ENCODE assay signal across 12 mouse cellular contexts in the genomic region with DNA sequence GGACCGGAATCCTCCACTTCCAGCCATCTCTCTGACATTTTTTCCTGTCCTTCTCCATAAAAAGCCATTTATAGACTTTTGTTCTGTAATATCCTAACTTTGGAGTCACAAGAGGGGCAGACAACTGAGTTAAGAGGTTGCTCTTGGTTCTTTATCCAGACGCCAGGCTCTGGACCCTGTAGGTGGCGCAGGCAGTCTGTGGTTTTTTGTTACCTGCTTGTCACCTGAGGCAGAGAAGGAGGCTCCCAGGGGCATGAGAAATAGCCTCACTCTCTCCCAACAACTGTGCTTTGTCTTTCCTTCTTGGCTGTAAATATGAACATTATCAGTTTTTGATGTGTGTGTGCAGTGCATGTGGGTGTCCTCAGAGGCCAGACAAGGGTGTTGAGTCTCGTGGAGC.
DNase-seq lines count a peak whose midpoint lies in the region; ATAC-seq and TF ChIP-seq lines count a peak whose summit lies in the region.
"Had no signal": no experiment of that assay in that cellular context is flagged by ENCODE, and none has a peak within 500 bp of the region (broad histone marks: within the 10 kb centered on the region; RNA-seq: fewer than 3 reads in every experiment).

No protein-coding gene starts in this region.

- H3K4me3 ChIP-seq in lung, embryonic 14.5 days (ENCODE audit: low read depth, low read length) = no peak overlapping the region
- no peak overlapping the region for H3K4me3 ChIP-seq in ES-Bruce4 (ENCODE audit: low read depth, low read length)
- no peak overlapping the region for H3K4me3 ChIP-seq in stomach, postnatal 0 days (ENCODE audit: low read depth, low read length)
- H3K4me3 ChIP-seq: hindbrain, embryonic 15.5 days; stomach, embryonic 15.5 days had no signal

- H3K27ac ChIP-seq in lung, embryonic 14.5 days (ENCODE audit: low read depth) = no peak overlapping the region
- peak overlapping the region; percentile 58 for H3K27ac ChIP-seq in ES-Bruce4 (ENCODE audit: insufficient read depth, low read length)
- no peak overlapping the region for H3K27ac ChIP-seq in stomach, postnatal 0 days (replicated peaks)
- H3K27ac ChIP-seq: hindbrain, embryonic 15.5 days; stomach, embryonic 15.5 days had no signal

- peaks cover 22% of the 10 kb centered on the region for H3K27me3 ChIP-seq in lung, embryonic 14.5 days (ENCODE audit: insufficient read depth, low read length)
- H3K27me3 ChIP-seq in ES-Bruce4 (ENCODE audit: control insufficient read depth, insufficient read depth, low read length, poor library complexity, severe bottlenecking) = no peaks in the 10 kb centered on the region
- H3K27me3 ChIP-seq in stomach, postnatal 0 days (ENCODE audit: control insufficient read depth, insufficient read depth, low read length) = no peaks in the 10 kb centered on the region

- no peaks in the 10 kb centered on the region for H3K4me1 ChIP-seq in lung, embryonic 14.5 days (ENCODE audit: insufficient read depth)
- H3K4me1 ChIP-seq in ES-Bruce4 (ENCODE audit: control insufficient read depth, insufficient read depth, low read length) = peaks cover 12% of the 10 kb centered on the region
- H3K4me1 ChIP-seq in stomach, postnatal 0 days (replicated peaks; ENCODE audit: control insufficient read depth, insufficient read depth) = 0 out of 2 replicates have a peak, but pooled peaks cover 2% of the 10 kb centered on the region

- ATAC-seq in lung, embryonic 14.5 days (ENCODE audit: insufficient read depth) = no peak
- ATAC-seq in erythroblast, adult 5-6 weeks (replicated peaks; ENCODE audit: low FRiP score, poor library complexity, severe bottlenecking) = peak; percentile 54
- ATAC-seq in stomach, postnatal 0 days (ENCODE audit: low FRiP score, low TSS enrichment) = no peak; the same call in 1 of the 2 replicates

- no peak for TF ChIP-seq POLR2A in ES-Bruce4 (IDR thresholded peaks at IDR 0.05; ENCODE audit: insufficient read depth, low read length)

- peak; percentile 47 for TF ChIP-seq CTCF in lung, embryonic 14.5 days (IDR thresholded peaks at IDR 0.05; ENCODE audit: low read depth)
- TF ChIP-seq CTCF in ES-Bruce4 (IDR thresholded peaks at IDR 0.05; ENCODE audit: low read depth, low read length) = peak; percentile 51
- peak; percentile 67 for TF ChIP-seq CTCF in stomach, postnatal 0 days (IDR thresholded peaks at IDR 0.05; ENCODE audit: low read depth)

- TF ChIP-seq EP300 in ES-Bruce4 (IDR thresholded peaks at IDR 0.05; ENCODE audit: insufficient read depth, low read depth, low read length) = no peak
- no peak for TF ChIP-seq EP300 in stomach, postnatal 0 days (optimal IDR thresholded peaks at IDR 0.05)

- H3K36me3 ChIP-seq in lung, embryonic 14.5 days (ENCODE audit: insufficient read depth) = no peaks in the 10 kb centered on the region
- H3K36me3 ChIP-seq in ES-Bruce4 (ENCODE audit: control insufficient read depth, insufficient read depth, low read length, poor library complexity, severe bottlenecking) = no peaks in the 10 kb centered on the region
- no peaks in the 10 kb centered on the region for H3K36me3 ChIP-seq in stomach, postnatal 0 days (ENCODE audit: control insufficient read depth, insufficient read depth, low read length)
- H3K36me3 ChIP-seq: hindbrain, embryonic 15.5 days; stomach, embryonic 15.5 days had no signal

- H3K9ac ChIP-seq in lung, embryonic 14.5 days = no peak overlapping the region
- H3K9ac ChIP-seq in ES-Bruce4 (ENCODE audit: low read depth, poor library complexity, severe bottlenecking) = no peak overlapping the region
- no peak overlapping the region for H3K9ac ChIP-seq in stomach, postnatal 0 days (ENCODE audit: low read length)
- H3K9ac ChIP-seq: hindbrain, embryonic 15.5 days; stomach, embryonic 15.5 days had no signal

- no peak overlapping the region for H3K4me2 ChIP-seq in lung, embryonic 14.5 days
- no peak overlapping the region for H3K4me2 ChIP-seq in stomach, postnatal 0 days (replicated peaks; ENCODE audit: low read depth)
- H3K4me2 ChIP-seq: hindbrain, embryonic 15.5 days; midbrain, embryonic 11.5 days; stomach, embryonic 15.5 days had no signal

- peak; percentile 44 for DNase-seq in lung, embryonic 14.5 days
- DNase-seq in lung, postnatal 25 days (ENCODE audit: low spot score) = no peak
- DNase-seq in stomach, postnatal 0 days (ENCODE audit: low spot score) = peak; percentile 74
- DNase-seq in layer of hippocampus, adult 11-12 months (ENCODE audit: low spot score) = no peak
- DNase-seq in heart, adult 18-20 months = no peak
- DNase-seq: adrenal gland, postnatal 36 days; cerebellum, postnatal 10 days had no signal

- H3K9me3 ChIP-seq in lung, embryonic 14.5 days (ENCODE audit: low read depth, low read length) = no peaks in the 10 kb centered on the region
- H3K9me3 ChIP-seq in ES-Bruce4 (replicated peaks; ENCODE audit: control insufficient read depth, insufficient read depth, low read length, poor library complexity, severe bottlenecking) = no peaks in the 10 kb centered on the region
- no peaks in the 10 kb centered on the region for H3K9me3 ChIP-seq in stomach, postnatal 0 days (ENCODE audit: control insufficient read depth, low read length)
- H3K9me3 ChIP-seq: hindbrain, embryonic 15.5 days; stomach, embryonic 15.5 days had no signal

- 59% methylated on average over 4 of the region's 4 CpGs for WGBS in lung, embryonic 14.5 days
- 64% methylated on average over 4 of the region's 4 CpGs for WGBS in stomach, postnatal 0 days

Comparison
In these comparisons a context has a peak if more than half of its experiments do, and no peak if none do; other contexts are left out.
1. DNase-seq: peak in lung, embryonic 14.5 days (single experiment) and stomach, postnatal 0 days (single experiment); none in lung, postnatal 25 days (single experiment), layer of hippocampus, adult 11-12 months (single experiment) and heart, adult 18-20 months (0 of 2).
2. Peak in every context shown above with its lines, with median percentiles within 50 percentile points of each other: CTCF ChIP-seq.